Mouse (Mus musculus): ENCODE measurements around the gene B3gat3. TPM values are rescaled to one million over a fixed set of nuclear protein-coding genes. Genes with fewer than 3 reads are reported as not detected.
A peak's percentile ranks its signal among the peaks of the same experiment; 100 is the strongest.
"Not testable (repeated sequence)": the region's sequence is repeated elsewhere in the genome, so short reads cannot be mapped to it uniquely, and the experiment has no call there.

B3gat3 gene
- polyA plus RNA-seq (2014; fragmentation: Nextera tagmentation; extraction: Ambion mirVana): 33.2 and 35.9 TPM in 2 replicates

GRCm38 (mm10) chr19:8920073-8920736, at the start of gene B3gat3:
B3gat3 (plus strand) TSS chr19:8920374.
- WGBS (ENCODE audit: insufficient replicate concordance): 3% methylated on average over 41 of the region's 50 CpGs
- no peaks in the 10 kb centered on the region for H3K9me3 ChIP-seq (replicated peaks; ENCODE audit: control insufficient read depth, low read length)
- no peaks in the 10 kb centered on the region for H3K27me3 ChIP-seq (ENCODE audit: control insufficient read depth, insufficient read depth, low read length)
- peaks cover 8% of the 10 kb centered on the region for H3K4me1 ChIP-seq (ENCODE audit: control insufficient read depth, insufficient read depth, low read length)
- peak within 1 kb of the TSS; percentile 79 for H3K4me3 ChIP-seq (ENCODE audit: low read depth, low read length)
- peaks cover 22% of the 10 kb centered on the region for H3K36me3 ChIP-seq (ENCODE audit: control insufficient read depth, insufficient read depth, low read length)
- ATAC-seq (replicated peaks; ENCODE audit: insufficient number of reproducible peaks, low FRiP score, low TSS enrichment): peak; percentile 97
- H3K27ac ChIP-seq (ENCODE audit: low read depth, low read length): peak within 1 kb of the TSS; percentile 78
- H3K4me2 ChIP-seq: peak within 1 kb of the TSS; percentile 87
- H3K9ac ChIP-seq (ENCODE audit: low read depth, low read length): peak within 1 kb of the TSS; percentile 82

DNA sequence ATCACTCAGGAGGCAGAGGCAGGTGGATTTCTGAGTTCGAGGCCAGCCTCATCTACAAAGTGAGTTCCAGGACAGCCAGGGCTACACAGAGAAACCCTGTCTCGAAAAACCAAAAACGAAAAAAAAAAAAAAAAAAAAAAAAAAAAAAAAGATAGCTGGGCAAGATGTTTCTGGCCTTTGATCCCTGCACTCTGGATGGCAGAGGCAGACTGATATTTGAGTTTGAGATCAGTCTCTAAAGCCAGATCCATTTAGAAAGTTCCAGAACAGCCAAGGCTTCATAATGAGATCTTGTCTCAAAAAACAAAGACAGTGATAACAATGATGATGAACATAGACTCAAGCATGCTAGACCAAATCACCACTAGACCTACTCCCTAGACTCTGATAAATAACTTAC, 49.8 kb upstream of the B3gat3 start:
- H3K9ac ChIP-seq (ENCODE audit: low read depth, low read length): not testable (repeated sequence)

DNA sequence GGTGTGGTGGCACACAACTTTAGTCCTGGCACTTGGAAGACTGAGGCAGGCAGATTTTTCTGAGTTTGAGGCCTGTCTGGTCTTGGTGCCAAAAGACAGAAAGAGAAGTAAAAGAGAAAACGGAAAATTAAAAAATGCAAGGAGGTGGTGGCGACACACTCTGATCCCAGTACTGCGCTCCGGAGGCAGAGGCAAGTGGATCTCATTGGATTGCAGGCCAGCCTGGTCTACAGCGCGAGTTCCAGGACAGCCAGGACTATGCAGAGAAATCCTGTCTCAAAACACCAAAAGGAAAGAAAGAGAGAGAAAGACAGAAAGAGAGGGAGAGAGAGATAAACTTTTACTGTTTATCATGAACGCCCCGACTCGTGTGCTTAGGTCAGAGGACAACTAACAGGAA, 49.3 kb upstream of the B3gat3 start:
- Histone ChIP-seq H3K36me3 (ENCODE audit: control insufficient read depth, insufficient read depth, low read length) (peaks cover 5% of the 10 kb centered on the region; the same call in 1 of the 2 replicates), H3K27ac (ENCODE audit: low read depth, low read length) (peak overlapping the region; percentile 76), H3K27me3 (ENCODE audit: control insufficient read depth, insufficient read depth, low read length) (no peaks in the 10 kb centered on the region), H3K4me1 (ENCODE audit: control insufficient read depth, insufficient read depth, low read length) (peaks cover 6% of the 10 kb centered on the region), H3K4me3 (ENCODE audit: low read depth, low read length) (peak overlapping the region; percentile 80), H3K9me3 (replicated peaks; ENCODE audit: control insufficient read depth, low read length) (no peaks in the 10 kb centered on the region), H3K4me2 (peak overlapping the region; percentile 91), H3K9ac (ENCODE audit: low read depth, low read length) (peak overlapping the region; percentile 80)
- WGBS (ENCODE audit: insufficient replicate concordance): 47% methylated on average over 9 of the region's 9 CpGs
- ATAC-seq (replicated peaks; ENCODE audit: insufficient number of reproducible peaks, low FRiP score, low TSS enrichment): no peak; the same call in 1 of the 2 replicates

More for the DNA sequence above, 49.8 kb upstream of the B3gat3 start:
- H3K27me3 ChIP-seq (ENCODE audit: control insufficient read depth, insufficient read depth, low read length); H3K36me3 ChIP-seq (ENCODE audit: control insufficient read depth, insufficient read depth, low read length); ATAC-seq (replicated peaks; ENCODE audit: insufficient number of reproducible peaks, low FRiP score, low TSS enrichment); H3K9me3 ChIP-seq (replicated peaks; ENCODE audit: control insufficient read depth, low read length); H3K27ac ChIP-seq (ENCODE audit: low read depth, low read length); H3K4me1 ChIP-seq (ENCODE audit: control insufficient read depth, insufficient read depth, low read length): not testable (repeated sequence)
- peak overlapping the region; percentile 91 for H3K4me2 ChIP-seq
- H3K4me3 ChIP-seq (ENCODE audit: low read depth, low read length): peak overlapping the region; percentile 80; the same call in 1 of the 2 replicates
- WGBS (ENCODE audit: insufficient replicate concordance): 56% methylated on average over 3 of the region's 3 CpGs

- H3K9ac ChIP-seq (ENCODE audit: low read depth, low read length): peak within 1 kb of the TSS; percentile 80
- H3K27me3 ChIP-seq (ENCODE audit: control insufficient read depth, insufficient read depth, low read length): no peaks in the 10 kb centered on the region
- peak; percentile 97 for ATAC-seq (replicated peaks; ENCODE audit: insufficient number of reproducible peaks, low FRiP score, low TSS enrichment)
- H3K4me1 ChIP-seq (ENCODE audit: control insufficient read depth, insufficient read depth, low read length): peaks cover 6% of the 10 kb centered on the region
- peak within 1 kb of the TSS; percentile 91 for H3K4me2 ChIP-seq
- peaks cover 7% of the 10 kb centered on the region; the same call in 1 of the 2 replicates for H3K36me3 ChIP-seq (ENCODE audit: control insufficient read depth, insufficient read depth, low read length)
- no peaks in the 10 kb centered on the region for H3K9me3 ChIP-seq (replicated peaks; ENCODE audit: control insufficient read depth, low read length)
- under 1% methylated on average over 59 of the region's 59 CpGs for WGBS (ENCODE audit: insufficient replicate concordance)
- H3K27ac ChIP-seq (ENCODE audit: low read depth, low read length): peak within 1 kb of the TSS; percentile 82
- H3K4me3 ChIP-seq (ENCODE audit: low read depth, low read length): peak within 1 kb of the TSS; percentile 80
Observed at GRCm38 (mm10) chr19:8871267-8872186, 48.6 kb upstream of the B3gat3 start, which contains the start of gene Ubxn1. Ubxn1 (plus strand) TSS chr19:8871496.

GRCm38 (mm10) chr19:8872266-8872840, 47.8 kb upstream of the B3gat3 start:
- Histone ChIP-seq H3K27me3 (ENCODE audit: control insufficient read depth, insufficient read depth, low read length) (no peaks in the 10 kb centered on the region), H3K4me3 (ENCODE audit: low read depth, low read length) (peak overlapping the region; percentile 80), H3K4me1 (ENCODE audit: control insufficient read depth, insufficient read depth, low read length) (peaks cover 6% of the 10 kb centered on the region), H3K9me3 (replicated peaks; ENCODE audit: control insufficient read depth, low read length) (no peaks in the 10 kb centered on the region), H3K9ac (ENCODE audit: low read depth, low read length) (peak overlapping the region; percentile 80), H3K4me2 (peak overlapping the region; percentile 91), H3K36me3 (ENCODE audit: control insufficient read depth, insufficient read depth, low read length) (peaks cover 7% of the 10 kb centered on the region; the same call in 1 of the 2 replicates), H3K27ac (ENCODE audit: low read depth, low read length) (peak overlapping the region; percentile 82; the same call in 1 of the 2 replicates)
- no peak for ATAC-seq (replicated peaks; ENCODE audit: insufficient number of reproducible peaks, low FRiP score, low TSS enrichment)
- 73% methylated on average over 10 of the region's 10 CpGs for WGBS (ENCODE audit: insufficient replicate concordance)

DNA sequence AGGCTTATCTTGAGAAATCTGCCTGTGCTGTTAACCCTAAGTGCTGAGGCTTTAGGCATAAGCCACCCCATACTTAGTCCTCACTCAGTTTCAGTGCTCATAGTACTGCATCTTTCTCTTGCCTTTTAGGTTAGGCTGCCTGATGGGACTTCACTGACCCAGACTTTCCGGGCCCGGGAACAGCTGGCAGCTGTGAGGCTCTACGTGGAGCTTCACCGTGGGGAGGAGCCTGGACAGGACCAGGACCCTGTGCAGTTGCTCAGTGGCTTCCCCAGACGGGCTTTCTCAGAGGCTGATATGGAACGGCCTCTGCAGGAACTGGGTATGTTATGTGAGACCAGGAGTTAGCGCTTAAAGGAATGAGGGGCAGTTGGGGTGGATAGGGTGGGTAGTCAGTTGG, 45.1 kb upstream of the B3gat3 start:
- ATAC-seq (replicated peaks; ENCODE audit: insufficient number of reproducible peaks, low FRiP score, low TSS enrichment): no peak
- Histone ChIP-seq H3K27me3 (ENCODE audit: control insufficient read depth, insufficient read depth, low read length) (no peaks in the 10 kb centered on the region), H3K4me3 (ENCODE audit: low read depth, low read length) (no peak overlapping the region), H3K36me3 (ENCODE audit: control insufficient read depth, insufficient read depth, low read length) (peaks cover 9% of the 10 kb centered on the region; the same call in 1 of the 2 replicates), H3K27ac (ENCODE audit: low read depth, low read length) (no peak overlapping the region), H3K9me3 (replicated peaks; ENCODE audit: control insufficient read depth, low read length) (no peaks in the 10 kb centered on the region), H3K9ac (ENCODE audit: low read depth, low read length) (no peak overlapping the region), H3K4me2 (no peak overlapping the region), H3K4me1 (ENCODE audit: control insufficient read depth, insufficient read depth, low read length) (peaks cover 14% of the 10 kb centered on the region)
- 89% methylated on average over 7 of the region's 7 CpGs for WGBS (ENCODE audit: insufficient replicate concordance)

- Histone ChIP-seq H3K4me2 (peak within 1 kb of the TSS; percentile 73), H3K9ac (ENCODE audit: low read depth, low read length) (peak within 1 kb of the TSS; percentile 82), H3K9me3 (replicated peaks; ENCODE audit: control insufficient read depth, low read length) (no peaks in the 10 kb centered on the region), H3K27ac (ENCODE audit: low read depth, low read length) (peak within 1 kb of the TSS; percentile 63), H3K4me1 (ENCODE audit: control insufficient read depth, insufficient read depth, low read length) (peaks cover 7% of the 10 kb centered on the region; the same call in 1 of the 2 replicates), H3K27me3 (ENCODE audit: control insufficient read depth, insufficient read depth, low read length) (no peaks in the 10 kb centered on the region), H3K36me3 (ENCODE audit: control insufficient read depth, insufficient read depth, low read length) (peaks cover 5% of the 10 kb centered on the region; the same call in 1 of the 2 replicates), H3K4me3 (ENCODE audit: low read depth, low read length) (peak within 1 kb of the TSS; percentile 70)
- under 1% methylated on average over 42 of the region's 42 CpGs for WGBS (ENCODE audit: insufficient replicate concordance)
- ATAC-seq (replicated peaks; ENCODE audit: insufficient number of reproducible peaks, low FRiP score, low TSS enrichment): peak; percentile 91
Observed at GRCm38 (mm10) chr19:8880311-8881033, 39.7 kb upstream of the B3gat3 start, which contains the start of gene Uqcc3. Uqcc3 (minus strand) TSS chr19:8880923.
